Mouse (Mus musculus): ENCODE data around the gene Nampt. TPM values are rescaled to one million over a fixed set of nuclear protein-coding genes. Genes with fewer than 3 reads are reported as not detected.

Gene Nampt
- polyA plus RNA-seq, 1 experiment from 2014 or later: 19.8 TPM

DNA sequence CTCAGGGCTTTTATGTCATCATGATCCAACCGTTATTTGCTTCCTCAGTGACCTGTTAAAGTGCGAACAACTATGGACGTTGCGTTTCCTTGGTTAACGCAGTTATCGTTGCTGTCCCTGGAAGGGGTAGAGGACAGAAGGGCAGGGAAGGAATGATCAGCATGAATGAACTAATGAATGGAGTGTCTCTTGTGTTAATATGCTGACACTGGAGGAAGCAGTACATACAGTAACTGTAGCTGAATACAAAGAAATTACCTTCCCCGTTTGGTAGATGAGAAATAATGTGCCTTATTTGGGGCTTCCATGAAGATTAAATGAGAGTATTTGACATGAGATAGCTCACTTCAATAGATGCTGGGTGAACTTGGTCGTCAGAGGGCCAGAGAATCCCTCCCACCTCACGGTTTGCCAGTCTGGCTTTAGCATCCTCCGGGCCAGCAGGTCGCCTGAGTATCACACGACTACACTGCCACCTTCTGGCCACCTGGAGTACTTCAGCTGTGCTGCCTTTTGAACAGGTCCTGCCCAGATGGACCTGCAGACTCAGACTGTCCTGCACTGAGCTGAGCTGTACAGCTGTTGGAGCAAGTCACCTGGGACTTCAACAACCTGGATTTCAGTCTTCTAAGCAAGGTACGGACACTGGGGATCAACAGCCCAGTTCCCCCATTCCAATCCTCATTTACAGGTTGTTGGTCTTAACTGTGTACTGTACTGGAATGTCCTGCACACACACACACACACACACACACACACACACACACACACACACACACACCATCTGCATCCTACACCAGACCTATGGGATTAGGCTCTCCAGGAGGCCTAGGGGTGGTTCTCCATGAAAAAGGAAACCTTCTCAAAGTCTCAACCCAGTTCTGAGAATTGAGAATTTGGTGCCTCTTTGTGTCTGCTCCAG, 78.1 kb downstream of the Nampt start:
- Histone ChIP-seq H3K9me3 (ENCODE audit: control insufficient read depth, low read length) (no peaks in the 10 kb centered on the region), H3K27me3 (ENCODE audit: control insufficient read depth, insufficient read depth, low read length) (peaks cover 7% of the 10 kb centered on the region), H3K4me1 (ENCODE audit: control insufficient read depth in 2 of 2, insufficient read depth in 2 of 2, low read length in 2 of 2) (no peaks in the 10 kb centered on the region; a peak in 1 of 4 replicates), H3K9ac (ENCODE audit: low read length) (no peak overlapping the region), H3K4me3 (ENCODE audit: control insufficient read depth in 1 of 2, insufficient read depth in 1 of 2, low read depth in 1 of 2, low read length in 2 of 2) (no peak overlapping the region), H3K4me2 (ENCODE audit: low read length) (no peak overlapping the region), H3K27ac (replicated peaks in 1 of 2; ENCODE audit: control insufficient read depth in 1 of 2, insufficient read depth in 1 of 2, low read depth in 2 of 2, low read length in 2 of 2) (no peak overlapping the region), H3K36me3 (ENCODE audit: control insufficient read depth, insufficient read depth, low read length) (no peaks in the 10 kb centered on the region)
- ATAC-seq (ENCODE audit: insufficient number of reproducible peaks, insufficient read depth, low FRiP score, low read depth): no peak
- WGBS: 48% methylated on average over 13 of the region's 13 CpGs

- Histone ChIP-seq H3K4me1 (ENCODE audit: control insufficient read depth in 2 of 2, insufficient read depth in 2 of 2, low read length in 2 of 2) (no peaks in the 10 kb centered on the region), H3K4me3 (ENCODE audit: control insufficient read depth in 1 of 2, insufficient read depth in 1 of 2, low read depth in 1 of 2, low read length in 2 of 2) (no peak overlapping the region), H3K4me2 (ENCODE audit: low read length) (no peak overlapping the region), H3K27me3 (ENCODE audit: control insufficient read depth, insufficient read depth, low read length) (peaks cover 7% of the 10 kb centered on the region), H3K9me3 (ENCODE audit: control insufficient read depth, low read length) (no peaks in the 10 kb centered on the region), H3K27ac (replicated peaks in 1 of 2; ENCODE audit: control insufficient read depth in 1 of 2, insufficient read depth in 1 of 2, low read depth in 2 of 2, low read length in 2 of 2) (no peak overlapping the region), H3K9ac (ENCODE audit: low read length) (no peak overlapping the region), H3K36me3 (ENCODE audit: control insufficient read depth, insufficient read depth, low read length) (no peaks in the 10 kb centered on the region)
- no peak for ATAC-seq (ENCODE audit: insufficient number of reproducible peaks, insufficient read depth, low FRiP score, low read depth)
- WGBS: 79% methylated on average over 3 of the region's 3 CpGs
Observed at GRCm38 (mm10) chr12:32901005-32901404, 81.7 kb downstream of the Nampt start.

Other genes starting within 250 kb of the Nampt start
- gene Sypl, start 134.3 kb downstream of the Nampt start, polyA plus RNA-seq (2014; fragmentation: Nextera tagmentation; extraction: Ambion mirVana): 105 and 109 TPM in 2 replicates

Data from heart, embryonic 14.5 days (tissue).